Mouse (Mus musculus) spleen, postnatal 0 days (tissue): ENCODE data around the gene Rhpn2. TPM values are rescaled to one million over a fixed set of nuclear protein-coding genes. Genes with fewer than 3 reads are reported as not detected.

ENCODE experiments used
- polyA plus RNA-seq: library from polyadenylated mRNA; unstranded; fragments of >200 nt; fragmentation: Nextera tagmentation; extraction: Ambion mirVana; gene quantifications from 2 replicates; pipeline ENCODE4 v1.2.1, GENCODE M21; 2015

Gene Rhpn2
- polyA plus RNA-seq: 1.8 and 1.9 TPM in 2 replicates

GRCm38 (mm10) chr7:35333692-35334526 is at the start of gene Rhpn2:
TSS of gene Rhpn2 (plus strand) at chr7:35334170.

GRCm38 (mm10) chr7:35317729-35318609 is 16.0 kb upstream of the Rhpn2 start, which contains the start of gene Gpatch1:
TSS of gene Gpatch1 (minus strand) at chr7:35318440.

DNA sequence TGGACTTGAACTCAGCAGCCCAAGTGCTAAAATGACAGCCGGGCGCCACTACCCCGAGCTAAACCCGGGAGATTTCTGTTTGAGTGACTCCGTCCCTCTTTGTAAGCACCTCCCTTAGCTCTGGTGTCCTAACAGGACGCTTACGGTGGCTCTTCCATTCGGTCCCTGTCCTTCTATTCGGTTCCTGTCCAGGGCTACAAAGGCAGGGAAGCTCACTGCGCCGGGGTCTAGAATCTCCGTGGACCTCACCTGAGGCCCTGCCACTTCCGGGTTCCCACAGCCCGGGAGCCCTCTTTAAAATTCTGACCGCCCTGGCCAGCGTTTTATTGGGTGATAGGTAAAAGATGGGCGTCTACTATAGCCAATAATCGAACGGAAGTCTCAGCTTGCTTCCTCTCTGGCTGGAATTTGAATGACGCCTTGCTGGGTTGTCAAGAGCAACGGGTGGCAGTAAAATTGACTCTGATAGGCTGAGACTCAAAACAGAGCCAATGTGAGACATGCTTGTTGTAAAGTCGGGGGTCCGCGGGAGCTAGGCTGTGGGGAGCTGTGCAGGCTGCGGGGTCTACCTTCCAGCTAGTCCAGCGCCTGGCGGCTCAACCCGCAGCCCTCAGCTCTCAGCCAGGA is 62.7 kb downstream of the Rhpn2 start, which contains the start of the genes Faap24 and Cep89:
Gene Faap24 (minus strand): TSS at position 295 of the 627 bp plus-strand sequence.
Gene Cep89 (plus strand): TSS at position 494 of the 627 bp plus-strand sequence.

Other genes starting within 250 kb of the Rhpn2 start
- 1.8 and 2.5 TPM in 2 replicates for gene Cebpa, start 214.9 kb upstream of the Rhpn2 start, polyA plus RNA-seq
- gene Slc7a10, start 147.8 kb upstream of the Rhpn2 start, polyA plus RNA-seq: 0.47 and 0.65 TPM in 2 replicates
- 1.6 and 1.9 TPM in 2 replicates for gene Lrp3, start 118.7 kb upstream of the Rhpn2 start, polyA plus RNA-seq
- gene Gpatch1, start 15.7 kb upstream of the Rhpn2 start, polyA plus RNA-seq: 7.7 and 8.4 TPM in 2 replicates
- 22.9 and 23.4 TPM in 2 replicates for gene Faap24, start 62.7 kb downstream of the Rhpn2 start, polyA plus RNA-seq
- 23.4 and 26.2 TPM in 2 replicates for gene Cep89, start 62.9 kb downstream of the Rhpn2 start, polyA plus RNA-seq
- 0.14 and 0.49 TPM in 2 replicates for gene Slc7a9, start 114.6 kb downstream of the Rhpn2 start, polyA plus RNA-seq
- gene Tdrd12, start 203.6 kb downstream of the Rhpn2 start, polyA plus RNA-seq: 0.17 TPM in 2 replicates
- gene Nudt19, start 222.1 kb downstream of the Rhpn2 start, polyA plus RNA-seq: 96.1 and 108 TPM in 2 replicates